Mouse (Mus musculus): ENCODE measurements around the gene Pou3f3.

Pou3f3 gene

DNA sequence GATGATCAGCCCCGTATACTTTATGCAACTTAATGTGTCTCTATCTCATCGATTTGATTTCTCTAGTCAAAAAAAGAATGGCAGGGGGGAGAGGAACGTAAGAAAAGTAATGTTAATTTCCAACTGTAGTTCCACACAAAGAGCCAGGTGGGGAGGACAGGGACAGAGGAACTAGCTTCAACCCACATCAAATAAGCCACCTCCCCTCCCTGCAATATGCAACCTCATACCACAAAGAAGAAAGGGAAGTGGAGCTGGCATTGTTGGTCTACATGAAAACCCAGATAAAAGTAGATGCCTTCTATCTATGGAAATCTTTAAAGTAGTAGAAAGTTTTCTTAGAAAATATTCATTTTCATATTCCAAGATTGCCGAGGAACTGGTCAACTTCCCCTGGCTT lies 14.7 kb downstream of the Pou3f3 start:
- DNase-seq (ENCODE audit: low spot score in 2 of 2) = no peak

DNA sequence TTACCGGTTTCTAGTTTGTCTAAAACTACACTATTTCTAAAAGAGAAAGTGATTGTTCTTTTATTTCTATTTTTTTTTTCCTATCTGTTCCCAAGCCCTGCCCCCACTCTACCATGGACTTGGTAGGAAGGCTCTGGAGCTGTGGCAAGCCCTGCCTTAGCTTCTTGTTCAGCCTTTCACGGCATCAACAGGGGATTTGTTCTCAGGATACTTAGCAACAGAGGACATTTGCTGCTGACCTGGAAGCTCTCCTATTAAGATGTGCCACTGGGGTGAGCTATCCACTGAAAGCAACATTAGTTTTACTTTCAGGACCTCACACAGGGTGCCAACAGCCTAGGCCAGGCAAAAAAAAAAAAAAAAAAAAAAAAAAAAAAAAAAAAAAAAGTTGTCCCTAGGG lies 15.4 kb downstream of the Pou3f3 start:
- peak in 1 of 2 experiments; percentile 30 for DNase-seq (ENCODE audit: low spot score in 2 of 2)

DNA sequence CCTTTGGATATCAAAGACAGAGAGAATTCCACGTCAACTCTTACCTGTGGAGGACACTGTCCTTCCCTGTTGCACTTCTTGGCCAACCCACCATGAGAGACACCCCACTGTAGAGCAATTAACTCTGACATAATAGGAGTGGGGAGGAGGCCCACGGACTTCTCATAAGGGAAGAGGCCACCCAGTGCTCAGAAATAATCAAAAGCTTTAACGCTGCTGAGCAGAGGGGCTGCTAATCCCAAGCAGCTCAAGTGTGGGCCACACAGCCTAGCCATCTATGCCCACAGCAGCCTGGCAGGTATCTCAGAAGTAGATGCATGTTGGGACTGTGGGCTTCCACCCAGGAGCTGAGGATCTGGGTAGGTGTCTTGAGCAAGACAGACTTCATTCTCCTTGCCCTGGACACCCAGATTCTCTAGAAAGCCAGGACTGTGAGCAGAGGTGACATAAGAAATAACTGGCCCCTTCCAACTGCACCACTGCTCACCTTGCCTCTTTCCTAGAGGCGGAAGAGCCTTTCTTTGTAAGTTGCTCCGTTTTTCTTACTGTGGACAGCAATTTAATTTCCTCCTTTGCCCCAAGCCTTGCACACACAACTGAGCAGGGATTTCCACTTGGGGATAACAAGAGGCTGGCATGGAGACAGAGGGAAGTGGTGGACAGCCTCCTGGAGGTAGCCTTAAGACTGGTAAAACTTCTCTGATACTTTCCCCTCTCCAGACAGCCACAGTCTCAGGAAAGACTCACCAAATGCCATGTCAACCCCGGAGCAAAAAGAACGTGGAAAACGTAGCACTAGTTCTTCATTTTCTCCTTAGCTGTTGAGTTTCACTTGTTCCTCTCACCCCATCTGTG lies 16.1 kb downstream of the Pou3f3 start:
- peak in 1 of 2 experiments; percentile 16 for DNase-seq (ENCODE audit: low spot score in 2 of 2)

DNA sequence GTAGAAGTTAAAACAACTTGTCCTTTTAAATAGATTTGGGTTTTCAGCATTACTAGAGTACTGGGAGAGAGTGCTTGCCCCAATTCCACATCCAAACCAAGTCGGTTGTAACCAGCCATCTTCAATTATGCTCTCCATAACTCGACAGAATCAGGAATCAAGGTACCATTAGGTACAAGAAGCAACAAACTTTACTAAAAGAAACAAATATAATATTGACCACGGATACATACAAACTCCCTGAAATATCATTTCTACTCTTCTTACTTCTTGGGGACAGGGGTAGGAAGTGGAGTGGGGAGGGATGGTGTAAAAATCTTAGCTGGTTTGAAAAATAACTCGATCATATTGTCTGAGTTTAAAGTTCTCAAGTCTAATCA lies 16.7 kb downstream of the Pou3f3 start:
- DNase-seq (ENCODE audit: low spot score in 2 of 2) = no peak

DNA sequence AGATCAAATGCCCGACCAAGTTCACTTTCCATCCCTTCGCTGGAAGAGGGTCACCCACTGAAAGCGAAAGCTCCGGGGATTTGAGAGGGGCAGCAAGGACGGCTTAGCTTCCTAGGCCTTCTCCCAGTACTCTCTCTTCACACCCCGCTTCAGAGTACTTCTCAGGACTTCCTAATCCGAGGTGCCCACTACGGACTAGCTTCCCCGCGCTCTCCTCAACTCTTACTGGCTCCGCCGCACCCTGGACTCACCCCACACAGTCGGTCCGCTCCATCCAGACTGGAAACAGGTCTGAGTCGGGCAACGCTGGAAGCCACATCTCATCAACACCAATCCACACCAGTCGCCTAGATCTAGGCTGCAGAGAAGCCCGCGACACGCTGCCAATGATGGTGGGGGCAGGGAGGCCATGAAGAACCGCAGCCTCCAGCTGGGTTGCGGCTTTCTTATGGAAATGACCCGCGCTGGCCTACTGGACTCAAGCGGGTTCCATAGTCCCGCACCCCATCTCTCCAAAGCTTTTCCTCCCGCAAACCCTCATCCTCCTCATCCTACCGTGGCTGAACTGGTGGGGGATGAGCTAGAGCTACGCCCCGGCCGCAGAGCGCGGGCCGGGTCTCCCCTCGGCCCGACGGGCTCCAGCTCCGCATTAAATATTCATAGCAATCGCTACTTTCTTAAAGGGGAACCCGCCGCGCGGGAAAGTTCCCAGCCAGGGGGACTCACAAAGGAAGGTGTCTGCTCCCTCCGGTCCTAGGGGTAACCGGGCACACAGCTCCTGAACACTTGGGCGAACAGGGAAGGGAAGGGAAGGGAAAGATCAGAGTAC lies 17.8 kb downstream of the Pou3f3 start:
- peak; percentile 58 to 60 for DNase-seq (ENCODE audit: low spot score in 2 of 2)

DNA sequence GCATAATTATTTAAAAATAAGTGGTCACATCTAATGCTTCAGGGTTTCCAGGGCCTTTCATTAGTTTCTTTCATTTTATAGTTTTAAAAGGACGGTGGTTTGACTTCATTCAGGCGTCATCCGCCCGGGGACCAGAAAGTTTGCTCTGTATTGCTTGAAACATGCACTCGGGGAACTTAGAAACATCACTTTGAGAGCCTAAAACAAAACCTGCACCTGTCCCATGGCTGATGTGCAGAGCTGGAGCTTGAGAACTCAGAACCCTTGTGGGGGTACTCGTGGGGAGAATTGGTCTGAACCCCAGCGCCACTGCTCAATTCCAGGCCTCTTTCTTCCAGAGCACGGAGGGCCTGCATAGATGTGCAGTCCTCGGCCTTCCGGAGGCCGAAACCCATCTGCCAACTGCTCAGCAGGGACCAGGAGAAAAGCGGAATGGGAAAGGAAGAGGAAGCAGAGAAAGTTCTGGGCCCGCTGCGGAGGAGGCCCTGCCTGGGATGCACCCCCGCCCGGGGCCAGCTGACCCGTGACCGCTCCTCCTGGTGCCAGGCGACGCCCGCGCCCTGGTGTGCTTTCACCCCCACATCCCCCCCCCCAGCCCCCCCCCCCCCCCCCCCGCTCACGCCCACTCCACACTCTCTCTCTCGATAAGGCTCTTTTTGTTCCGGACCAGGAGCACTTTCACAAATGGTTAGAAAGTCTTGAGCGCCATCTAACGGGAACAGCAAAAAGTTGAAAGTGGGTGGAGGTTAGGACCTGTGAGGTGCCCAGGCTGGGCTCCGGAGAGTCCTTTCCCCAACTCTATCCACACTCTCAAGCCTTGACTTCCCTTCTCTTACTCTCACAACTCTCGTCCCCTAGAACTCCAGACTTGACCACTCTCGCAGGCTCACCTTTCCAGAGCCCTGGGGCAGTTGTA lies 18.7 kb downstream of the Pou3f3 start:
- DNase-seq (ENCODE audit: low spot score in 2 of 2) = peak in 1 of 2 experiments; percentile 60

DNA sequence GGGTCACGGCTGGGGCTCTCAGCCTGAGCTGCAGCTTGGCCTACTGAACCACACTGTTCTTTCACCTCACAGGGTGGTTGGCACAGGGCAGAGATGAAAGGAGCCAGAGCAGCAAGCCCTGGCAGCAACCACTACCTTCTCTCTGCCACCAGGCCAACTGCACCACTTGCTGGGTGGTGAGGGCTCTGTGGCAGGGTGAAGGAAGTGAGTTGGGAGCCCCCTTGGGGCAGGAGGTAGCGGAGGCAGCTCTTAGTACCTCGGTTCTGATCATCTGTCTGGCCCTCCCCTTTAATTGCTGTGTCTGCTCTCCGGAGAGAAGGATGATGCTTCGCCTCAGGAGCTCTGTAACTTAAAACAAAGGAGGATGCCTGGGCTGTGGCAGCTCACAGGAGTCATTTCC lies 23.0 kb downstream of the Pou3f3 start:
- DNase-seq (ENCODE audit: low spot score in 2 of 2) = no peak

DNA sequence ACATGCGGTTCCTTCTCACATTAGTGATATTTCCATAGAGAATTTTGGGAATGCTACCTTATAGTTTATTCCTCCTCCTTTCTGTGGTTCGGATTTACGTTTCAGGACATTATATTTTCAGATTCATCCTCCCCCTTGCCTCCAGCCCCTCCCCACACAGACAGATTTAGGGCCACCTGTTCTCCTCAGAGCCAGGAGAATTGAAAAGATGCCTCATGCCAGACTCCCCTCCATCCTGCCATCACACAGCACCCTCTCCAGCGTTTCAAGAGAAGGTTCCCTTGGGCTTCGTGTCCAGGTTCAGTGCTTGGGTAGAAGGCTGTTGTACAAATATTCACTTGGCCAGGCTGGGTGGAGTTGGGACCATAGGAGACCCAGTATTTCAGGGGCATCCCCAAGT lies 25.8 kb downstream of the Pou3f3 start:
- DNase-seq (ENCODE audit: low spot score in 2 of 2) = no peak

DNA sequence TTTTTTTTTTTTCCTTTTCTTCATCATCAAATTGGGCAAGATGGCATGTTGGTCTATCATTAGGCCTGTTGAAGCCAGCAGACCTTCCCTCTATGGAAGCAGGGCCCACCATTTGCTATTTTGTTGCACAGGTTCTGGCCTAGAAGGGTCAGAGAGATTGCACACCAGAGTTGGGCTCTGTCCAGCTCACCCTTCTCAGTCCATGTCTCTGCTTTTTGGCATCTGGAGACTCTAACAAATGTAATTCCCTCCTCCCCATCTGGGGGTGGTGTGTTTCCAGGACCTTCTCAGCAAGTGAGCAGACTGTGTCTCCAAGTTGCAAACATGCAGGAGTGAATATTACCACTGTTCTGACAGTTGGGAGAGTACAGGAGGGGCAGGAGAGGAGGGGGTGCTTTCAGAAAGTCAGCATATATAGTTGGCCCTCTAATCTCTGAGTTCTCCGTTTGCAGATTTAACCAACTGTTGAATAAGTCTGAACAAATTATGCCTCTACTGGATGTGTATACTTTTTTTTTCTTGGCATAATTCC lies 28.3 kb downstream of the Pou3f3 start:
- no peak for DNase-seq (ENCODE audit: low spot score in 2 of 2)

DNA sequence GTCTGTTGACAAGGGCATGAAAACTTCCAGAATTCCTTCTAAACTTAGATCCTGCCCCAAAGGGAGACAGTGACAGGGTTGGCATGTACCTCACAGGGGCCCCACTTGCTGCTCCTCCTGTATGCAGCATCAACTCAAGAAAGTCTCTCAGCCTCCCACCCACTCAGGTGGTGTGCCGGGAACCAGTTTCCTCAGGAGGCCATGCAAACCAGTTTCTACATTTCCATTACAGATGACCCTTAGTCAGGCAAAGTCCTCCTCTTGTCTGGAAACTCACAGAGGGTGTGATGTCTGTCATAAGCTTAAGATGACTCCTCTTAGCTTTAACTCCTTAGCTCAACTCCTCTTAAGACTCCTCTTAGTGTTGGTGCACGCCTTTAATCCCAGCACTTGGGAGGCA lies 29.3 kb downstream of the Pou3f3 start:
- no peak for DNase-seq (ENCODE audit: low spot score in 2 of 2)

DNA sequence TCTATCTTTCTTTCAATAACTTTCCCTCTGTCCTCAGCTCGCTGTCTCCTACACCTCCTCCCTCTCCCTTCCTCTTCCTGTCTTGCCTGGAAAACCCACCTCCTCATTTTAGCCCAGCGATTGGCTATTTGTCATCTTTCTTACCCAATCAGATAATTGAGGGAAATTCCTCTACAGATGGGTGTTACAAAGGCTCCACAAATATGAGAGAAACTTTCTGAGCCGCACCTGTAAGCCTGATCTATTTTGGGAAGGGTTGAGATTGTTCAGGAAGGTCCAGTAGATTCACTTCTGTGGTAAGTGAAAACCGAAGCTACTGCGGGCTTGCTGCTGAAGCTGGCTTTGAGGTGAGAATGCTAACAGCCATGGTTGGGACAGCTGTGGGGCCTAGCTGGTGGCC lies 31.6 kb downstream of the Pou3f3 start:
- no peak for DNase-seq (ENCODE audit: low spot score in 2 of 2)

DNA sequence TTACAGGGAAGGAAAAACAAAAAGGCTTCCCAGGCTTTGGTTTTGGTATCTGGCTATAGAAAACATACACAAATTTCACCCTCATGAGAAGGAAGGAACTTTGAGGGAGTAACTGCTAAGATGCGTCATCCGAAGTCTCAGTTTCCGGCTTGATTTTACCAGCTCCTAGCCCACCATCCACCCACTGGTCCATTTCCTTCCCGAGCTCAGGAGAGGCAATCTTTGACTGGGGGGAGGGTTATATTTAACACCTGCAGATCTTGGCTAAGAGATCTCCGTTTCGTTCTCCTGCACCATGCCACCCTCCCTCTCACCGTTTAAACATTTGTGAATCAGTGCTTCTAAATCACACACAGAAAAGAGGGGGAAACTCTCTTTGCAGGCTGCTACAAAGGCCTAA lies 32.1 kb downstream of the Pou3f3 start:
- DNase-seq (ENCODE audit: low spot score in 2 of 2) = peak; percentile 46 to 57

DNA sequence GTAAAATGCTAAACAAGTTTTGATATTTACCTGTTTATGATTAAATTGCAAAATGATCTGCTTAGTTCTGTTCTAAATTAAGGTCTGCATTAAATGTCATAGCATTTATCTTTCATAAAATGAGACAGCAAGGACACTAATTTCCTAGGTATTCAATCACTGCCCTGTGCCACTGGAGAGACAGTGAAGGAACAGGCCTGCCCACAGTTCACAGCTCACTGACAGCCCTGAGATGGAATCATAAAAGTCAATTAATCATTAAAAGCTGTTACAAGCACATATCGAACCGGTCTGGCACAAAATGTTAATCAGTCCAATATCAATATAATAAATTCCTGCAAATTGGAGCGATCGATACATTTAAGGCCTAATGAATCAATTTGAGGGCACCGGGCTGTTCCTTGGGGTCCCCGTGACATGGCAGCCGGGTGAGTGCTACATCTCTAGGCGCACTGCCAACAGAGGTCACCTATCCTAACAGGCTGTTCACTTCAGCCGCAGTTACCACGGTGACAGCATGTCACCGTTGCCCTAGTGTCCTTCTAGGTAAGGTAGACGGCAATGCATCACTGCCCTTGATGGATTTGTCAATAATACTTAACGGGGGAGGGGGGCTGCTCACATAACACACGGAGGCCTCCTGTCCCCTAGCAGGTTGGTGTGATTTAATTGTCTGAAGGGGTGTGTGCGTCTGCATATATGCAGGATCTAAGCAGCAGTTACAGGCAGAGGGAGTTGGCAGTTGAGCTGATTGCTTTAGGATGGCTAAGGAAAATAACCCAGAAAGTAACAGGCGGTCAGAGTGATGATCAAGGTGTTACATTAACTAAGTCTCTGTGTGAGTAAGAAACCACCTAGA lies 46.0 kb downstream of the Pou3f3 start:
- DNase-seq (ENCODE audit: low spot score in 2 of 2) = no peak

DNA sequence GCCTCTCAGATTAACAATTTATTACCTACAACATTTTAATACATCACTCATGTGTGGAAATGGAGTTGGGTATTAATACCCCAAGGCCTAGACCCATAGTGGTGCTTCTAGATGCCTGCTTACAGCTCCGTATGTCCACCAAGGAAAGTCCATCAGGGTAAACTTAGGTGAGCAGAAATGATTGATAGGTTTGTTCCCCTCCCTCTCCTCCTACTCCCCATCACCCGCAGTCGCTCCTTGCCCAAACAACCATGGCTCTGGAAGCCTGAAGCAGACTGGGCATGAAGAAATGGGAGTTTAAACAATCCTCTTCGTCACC lies 46.6 kb downstream of the Pou3f3 start:
- no peak for DNase-seq (ENCODE audit: low spot score in 2 of 2)

DNA sequence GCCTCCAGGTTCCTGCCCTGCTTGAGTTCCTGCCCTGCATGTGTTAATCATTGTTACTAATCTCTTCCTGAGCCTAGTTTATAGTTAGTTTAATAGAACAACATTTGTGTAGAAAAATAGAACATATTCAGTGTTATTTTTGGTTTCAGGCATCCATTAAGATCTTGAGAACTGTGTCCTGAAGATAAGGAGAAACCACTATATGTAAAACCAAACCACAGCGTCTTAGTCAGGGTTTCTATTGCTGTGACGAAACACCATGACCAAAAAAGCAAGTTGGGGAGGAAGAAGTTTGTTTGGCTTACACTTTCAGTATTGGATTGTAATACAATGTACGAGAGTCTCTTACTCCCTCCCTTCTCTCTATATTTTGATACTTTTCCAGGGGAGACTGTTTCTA lies 49.5 kb downstream of the Pou3f3 start:
- DNase-seq (ENCODE audit: low spot score in 2 of 2) = no peak

DNA sequence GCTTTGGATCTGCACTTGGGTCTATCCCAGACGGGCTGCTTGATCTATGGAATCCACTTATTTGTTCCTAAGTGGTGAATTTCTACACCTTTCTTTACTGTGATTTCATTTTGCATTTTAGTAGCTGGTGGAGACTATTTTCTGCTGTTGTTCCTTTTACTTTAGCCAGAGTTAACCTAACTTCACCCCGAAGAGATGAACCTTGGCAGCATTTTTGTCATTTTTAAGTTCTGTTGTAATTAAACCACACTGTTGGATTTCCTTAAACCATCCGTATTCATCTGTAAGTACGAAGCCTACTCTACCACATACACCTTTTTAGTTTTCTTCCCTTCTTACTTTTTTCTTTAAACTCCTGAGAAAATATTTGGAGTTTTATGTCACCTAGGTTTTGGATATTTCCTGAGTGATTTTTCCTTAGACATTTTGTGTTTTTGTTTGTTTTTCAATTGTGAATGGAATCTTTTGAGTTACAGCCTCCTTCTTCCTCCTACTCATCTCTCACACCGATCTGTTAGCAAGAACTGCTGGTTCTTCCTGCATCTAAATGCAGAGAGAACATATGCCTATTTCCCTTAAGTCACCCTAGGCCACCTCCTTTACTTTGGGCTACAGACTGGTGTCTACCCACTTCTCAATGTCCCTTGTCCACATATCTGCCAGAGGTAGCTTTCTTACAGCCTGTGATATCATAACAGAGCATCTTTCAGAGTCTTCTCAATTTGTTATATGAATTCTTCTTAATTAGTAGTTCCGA lies 54.1 kb downstream of the Pou3f3 start:
- peak in 1 of 2 experiments; percentile 15 for DNase-seq (ENCODE audit: low spot score in 2 of 2)

Measured in frontal cortex, postnatal 36 days (tissue).